Mouse (Mus musculus): ENCODE data around the gene Myo1d.

Gene Myo1d

DNA sequence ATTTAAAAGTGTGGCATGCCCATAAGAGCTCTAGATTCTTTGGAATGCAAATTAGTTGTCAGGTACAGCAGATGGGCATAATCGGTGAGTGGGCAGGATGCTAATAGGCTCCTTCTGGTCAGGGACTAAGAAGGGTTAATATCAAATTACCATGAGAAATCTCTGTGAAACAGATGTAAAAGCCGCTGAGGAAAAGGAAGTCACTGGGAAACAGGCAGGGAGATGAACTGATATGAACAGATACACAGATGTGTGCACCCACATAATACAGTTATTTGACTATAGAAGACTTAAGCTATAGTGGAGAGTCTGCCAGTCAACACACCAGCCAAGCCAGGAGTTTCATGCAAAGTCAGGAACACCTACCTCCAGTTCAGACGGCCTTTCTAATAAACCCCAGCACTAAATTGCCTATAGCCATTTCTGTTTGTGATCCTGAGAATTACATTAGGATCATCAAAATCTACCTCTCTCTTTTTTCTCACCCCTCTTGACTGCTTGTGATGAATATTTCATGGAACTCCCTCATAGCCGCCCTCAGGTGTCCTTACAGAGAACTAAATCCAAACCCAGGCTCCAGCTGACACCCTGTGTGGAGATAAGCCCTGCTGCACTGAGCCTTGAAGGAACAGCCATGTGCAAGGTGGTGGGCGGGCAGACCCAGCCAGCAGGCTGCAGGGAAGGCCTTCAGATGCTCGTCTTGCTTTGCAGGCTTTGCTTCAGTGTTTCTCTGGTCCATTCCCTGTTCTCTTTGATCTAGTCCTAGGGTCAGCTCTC is 164.7 kb downstream of the Myo1d start:
- no peak for DNase-seq (ENCODE audit: low spot score in 2 of 2)

DNA sequence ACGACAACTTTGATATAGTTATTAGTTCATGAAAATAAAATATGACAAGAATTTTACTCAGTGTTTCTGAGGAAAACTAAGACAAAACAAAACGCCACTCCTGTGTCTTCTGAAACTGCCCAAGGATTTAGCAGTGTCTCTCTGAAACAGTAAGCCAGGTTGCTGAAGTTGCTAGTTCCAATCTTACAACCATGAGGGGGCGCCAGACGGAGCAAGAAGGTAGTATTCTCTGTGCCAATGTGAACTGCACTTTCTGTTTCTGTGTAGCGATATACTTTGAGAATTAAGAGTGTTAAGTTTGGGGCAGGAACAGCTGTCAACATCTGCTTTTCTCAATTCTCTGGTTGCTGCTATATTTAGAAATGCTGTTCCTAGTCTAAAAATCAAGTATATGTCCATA is 165.4 kb downstream of the Myo1d start:
- DNase-seq (ENCODE audit: low spot score in 2 of 2) = peak in 1 of 2 experiments; percentile 45

DNA sequence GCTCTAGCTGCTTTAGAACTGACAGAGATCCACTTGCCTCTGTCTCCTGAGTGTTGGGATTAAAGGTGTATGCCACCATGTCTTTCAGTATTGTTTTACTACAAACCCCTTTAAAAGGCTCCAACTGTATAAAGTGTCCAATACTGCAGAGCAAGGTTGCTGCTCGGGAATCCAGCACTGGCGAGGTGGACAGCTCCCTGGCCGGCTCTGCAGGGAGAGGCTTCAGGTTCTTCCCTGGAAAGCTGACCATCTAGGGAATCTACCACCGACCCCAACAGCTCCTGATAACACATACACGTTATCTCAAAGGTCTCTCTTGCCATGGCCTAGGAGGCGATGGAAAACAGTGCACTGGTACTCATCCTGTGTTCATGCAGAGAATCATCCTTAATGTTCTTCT is 166.3 kb downstream of the Myo1d start:
- no peak for DNase-seq (ENCODE audit: low spot score in 2 of 2)

DNA sequence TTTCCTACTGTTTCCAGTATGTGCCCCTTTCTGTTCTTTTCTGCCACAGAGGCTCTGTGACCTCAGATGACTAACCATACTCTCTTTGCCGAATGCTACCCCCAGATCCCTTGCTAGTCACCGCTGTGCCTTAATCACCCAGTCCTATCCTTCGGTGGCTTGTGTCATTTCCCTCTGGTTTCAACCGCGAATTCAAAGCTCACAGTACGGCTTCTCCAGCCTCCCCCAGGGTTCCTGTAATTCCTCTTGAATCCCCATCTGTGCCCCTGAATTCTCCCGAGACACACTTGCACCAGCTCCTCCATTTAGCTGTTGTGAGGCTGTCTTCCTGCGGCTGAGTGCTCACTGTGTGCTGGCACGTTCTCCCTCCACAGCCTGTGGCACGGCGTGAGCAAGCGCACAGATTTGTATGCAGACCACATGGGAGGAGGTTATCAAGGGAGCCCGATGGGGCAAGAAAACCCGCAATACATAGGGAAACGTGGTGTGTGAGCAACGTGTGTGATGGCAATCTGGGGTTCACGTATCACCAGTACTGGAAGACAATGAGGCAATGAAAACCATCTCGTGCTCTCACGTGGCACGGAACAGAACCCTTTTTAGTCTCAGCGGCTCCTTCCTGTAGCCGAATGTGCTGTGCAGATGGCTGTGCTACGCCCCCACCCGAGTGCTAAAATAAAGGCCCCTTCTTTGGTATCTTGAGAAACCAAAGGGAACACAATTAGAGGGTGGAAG is 177.0 kb downstream of the Myo1d start:
- peak; percentile 70 to 84 for DNase-seq (ENCODE audit: low spot score in 2 of 2)

DNA sequence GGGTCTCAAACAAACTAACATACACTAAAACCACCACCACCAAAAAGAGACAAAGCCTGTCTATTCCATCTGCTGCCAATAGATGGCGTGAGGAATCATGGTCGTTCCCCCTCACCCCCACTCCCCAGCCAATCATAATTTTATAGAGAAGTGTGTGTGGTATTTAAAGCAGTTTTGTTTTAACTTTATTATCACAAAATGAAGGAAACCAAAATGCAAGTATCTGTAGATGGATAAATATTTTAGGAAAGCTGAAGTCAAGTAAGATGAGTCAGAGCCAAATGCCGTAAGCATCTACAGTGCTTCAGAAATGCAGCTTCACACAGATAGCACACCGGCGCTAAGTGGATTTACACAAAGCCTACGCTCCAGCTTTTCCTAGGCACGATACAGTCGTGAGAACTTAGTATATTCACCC is 177.8 kb downstream of the Myo1d start:
- peak in 1 of 2 experiments; percentile 36 for DNase-seq (ENCODE audit: low spot score in 2 of 2)

DNA sequence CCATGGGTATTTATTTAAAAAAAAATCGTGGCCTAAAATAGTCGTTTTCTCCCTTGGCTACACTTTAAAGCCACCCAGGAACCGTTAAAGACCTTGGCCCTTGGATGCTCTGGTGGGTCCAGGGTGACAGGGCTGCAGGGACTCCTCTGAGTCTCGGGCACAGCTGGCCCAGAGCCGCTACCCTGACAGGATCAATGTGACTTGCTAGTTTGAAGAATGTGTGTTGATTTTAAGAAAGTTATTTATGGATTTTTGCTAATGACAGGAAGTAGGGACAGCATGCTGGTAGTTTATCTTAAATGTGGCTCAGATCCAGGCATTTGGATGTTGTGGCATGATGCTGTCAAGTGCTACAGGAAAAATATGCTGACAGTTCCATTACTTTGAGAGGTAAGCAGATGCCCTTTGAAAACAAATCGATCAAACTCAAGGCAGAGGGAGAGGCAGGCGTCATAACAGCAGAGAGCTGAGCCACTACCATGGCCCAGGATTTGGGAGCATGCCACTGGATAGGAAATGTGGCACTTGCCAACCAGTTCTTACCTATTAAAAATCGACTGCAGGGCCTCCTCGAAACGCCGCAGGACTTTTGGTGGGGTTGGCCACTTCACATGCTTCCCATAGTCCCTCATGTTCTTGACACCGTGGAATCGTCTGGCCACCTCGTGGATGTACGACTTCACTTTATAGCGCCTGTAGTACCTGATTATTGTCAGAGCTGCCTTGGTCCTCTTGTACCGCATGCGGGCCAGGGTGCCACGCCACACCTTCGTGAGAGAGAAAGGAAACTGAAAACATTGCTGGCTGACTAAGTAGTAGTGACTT is 178.6 kb downstream of the Myo1d start:
- no peak for DNase-seq (ENCODE audit: low spot score in 2 of 2)

DNA sequence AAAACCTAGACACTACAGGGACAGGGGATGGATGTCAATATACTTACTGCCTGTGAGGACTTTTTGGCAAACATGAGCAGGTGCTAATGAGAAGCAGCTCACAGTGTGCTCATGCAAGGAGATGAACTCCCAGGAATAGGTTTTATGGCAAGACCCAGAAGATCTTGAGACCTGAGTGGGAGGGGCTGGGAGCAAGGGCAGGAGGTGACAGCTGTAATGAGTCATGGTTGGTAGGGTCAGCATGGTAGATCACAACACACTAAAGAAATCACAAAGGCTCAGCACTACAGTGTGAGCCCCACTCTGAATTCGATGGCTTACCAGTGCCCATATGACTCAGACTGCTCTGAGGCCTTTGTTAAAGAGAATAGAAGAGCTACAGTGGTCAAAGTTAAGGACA is 184.3 kb downstream of the Myo1d start:
- DNase-seq (ENCODE audit: low spot score in 2 of 2) = no peak

DNA sequence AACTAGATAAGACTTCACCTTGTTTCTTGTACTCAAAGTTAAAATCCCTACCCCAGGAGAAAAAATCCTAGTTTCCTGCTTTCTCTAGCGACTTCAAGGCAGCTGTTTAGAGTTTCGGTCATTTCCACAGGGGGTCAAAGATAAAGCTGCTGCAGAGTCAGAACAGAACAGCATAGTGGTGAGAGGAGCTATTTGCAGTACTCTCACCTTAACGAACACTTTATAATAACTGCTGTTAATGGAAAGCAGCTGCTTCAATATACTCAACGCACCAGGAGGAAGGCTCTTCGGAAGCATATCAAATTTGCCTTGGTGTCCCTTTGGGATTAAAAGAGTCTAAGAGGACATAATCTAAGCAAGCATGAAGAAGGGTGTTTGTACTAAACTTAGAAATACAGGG is 190.4 kb downstream of the Myo1d start:
- no peak for DNase-seq (ENCODE audit: low spot score in 2 of 2)

DNA sequence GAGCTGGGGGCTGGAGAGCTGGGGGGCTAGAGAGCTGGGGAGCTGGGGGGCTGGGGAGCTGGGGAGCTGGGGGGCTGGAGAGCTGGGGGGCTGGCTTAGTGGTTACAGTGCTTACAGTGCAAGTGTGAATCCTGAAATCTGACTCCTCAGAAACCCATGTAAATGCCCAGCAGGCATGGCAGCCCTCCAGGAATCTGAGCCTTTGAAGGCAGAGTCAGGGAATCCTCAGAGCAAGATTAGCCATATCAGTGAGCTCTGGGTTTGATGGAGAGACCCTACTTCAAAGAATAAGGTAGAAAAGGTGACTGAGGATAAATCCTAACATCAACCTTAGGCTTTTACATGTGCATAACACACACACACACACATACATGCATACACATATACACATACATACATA is 194.1 kb downstream of the Myo1d start:
- DNase-seq (ENCODE audit: low spot score in 2 of 2) = no peak

DNA sequence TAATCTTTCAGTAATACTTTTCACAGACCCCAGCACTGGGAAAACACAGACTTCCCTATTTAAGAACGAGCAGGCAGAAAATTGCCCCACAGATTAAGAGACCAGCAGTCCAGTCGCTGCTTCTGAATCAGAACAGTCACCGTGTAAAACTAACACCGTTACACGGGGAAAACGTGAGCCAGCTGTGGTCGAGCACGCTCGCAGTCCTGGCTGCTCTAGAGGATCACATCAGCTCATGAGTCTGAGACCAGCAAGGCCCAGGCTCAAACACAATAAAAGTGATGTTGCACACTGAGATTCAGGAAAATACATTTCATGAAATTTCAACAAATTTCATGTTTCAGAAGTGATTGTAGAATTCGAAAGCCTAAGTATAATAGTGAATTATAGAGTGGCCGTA is 194.6 kb downstream of the Myo1d start:
- no peak for DNase-seq (ENCODE audit: low spot score in 2 of 2)

DNA sequence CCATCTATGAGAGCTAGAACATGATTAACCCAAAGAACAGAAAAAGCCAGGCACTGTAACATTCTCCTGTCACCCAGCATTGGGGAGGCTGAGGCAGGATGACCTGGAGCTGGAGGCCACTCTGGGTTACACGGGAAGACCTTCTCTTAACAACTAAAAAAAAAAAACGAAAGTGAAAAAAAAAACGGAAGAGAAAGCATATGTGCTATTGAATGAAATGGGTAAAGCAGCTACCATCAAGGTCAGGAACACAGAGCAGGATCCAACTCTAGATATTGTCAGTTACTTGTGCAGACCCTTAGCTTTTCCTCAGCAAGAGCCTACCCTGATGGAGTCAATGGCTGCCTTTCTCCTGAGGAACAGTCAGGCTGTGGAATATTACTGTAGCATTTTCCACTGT is 199.3 kb downstream of the Myo1d start:
- no peak for DNase-seq (ENCODE audit: low spot score in 2 of 2)

DNA sequence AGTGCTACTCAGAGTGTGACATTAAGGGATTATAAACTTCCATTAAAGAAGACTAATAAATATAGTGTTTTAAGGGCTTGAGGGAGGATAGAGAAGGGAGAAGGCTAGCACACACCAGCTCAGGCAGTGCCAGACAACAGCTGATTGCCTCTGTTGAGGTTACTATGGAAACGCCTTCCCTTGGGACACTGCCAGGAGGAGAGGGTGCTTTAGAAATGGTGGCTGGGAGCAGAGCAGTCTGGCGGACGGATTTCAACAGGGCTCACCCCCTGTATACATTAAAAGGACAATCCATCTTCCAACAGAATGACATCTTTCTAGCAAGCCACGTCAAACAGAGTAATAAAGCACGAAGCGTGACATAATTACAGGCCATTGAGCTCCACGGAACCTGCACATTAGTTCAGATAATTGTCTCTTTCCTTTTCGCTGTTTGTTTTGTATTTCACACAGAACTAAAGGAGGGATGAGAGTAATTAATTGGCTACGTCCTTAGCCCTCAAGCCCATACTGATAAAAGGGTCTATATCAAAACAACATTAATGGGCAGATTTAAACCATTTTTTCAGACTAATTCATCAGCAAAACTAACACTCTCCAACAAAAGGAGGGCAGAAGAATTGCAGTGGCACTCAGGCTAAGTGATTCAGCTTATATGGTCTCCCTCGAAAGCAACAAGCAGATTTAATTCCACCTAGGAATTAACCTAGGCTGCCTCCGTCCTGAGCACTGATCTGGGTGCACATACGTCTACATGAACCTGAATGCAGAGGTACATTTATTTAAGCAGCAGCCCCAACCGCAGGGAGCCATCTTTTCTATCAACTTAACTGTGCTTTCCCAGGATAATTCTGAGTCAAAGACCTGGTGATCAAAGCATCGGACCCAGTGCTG is 201.8 kb downstream of the Myo1d start:
- DNase-seq (ENCODE audit: low spot score in 2 of 2) = peak; percentile 81 to 86

DNA sequence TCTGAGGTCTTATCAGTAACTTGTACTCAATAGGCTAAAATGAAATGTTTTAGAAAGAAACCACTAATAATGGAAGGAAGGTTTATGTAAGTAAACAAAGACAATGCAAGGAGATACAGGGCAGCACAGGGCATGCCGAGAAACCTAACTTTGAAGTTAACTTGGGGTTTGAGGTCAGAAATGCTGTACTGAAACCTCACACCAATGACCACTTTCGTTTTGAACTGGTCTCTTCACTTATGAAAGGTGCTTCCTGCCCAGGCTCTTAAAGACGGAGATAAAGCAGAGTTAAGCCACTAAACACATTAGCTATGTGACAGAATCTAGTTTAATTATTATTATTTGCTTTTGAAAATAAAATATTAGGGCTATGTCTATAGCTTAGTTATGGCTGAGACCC is 204.0 kb downstream of the Myo1d start:
- no peak for DNase-seq (ENCODE audit: low spot score in 2 of 2)

DNA sequence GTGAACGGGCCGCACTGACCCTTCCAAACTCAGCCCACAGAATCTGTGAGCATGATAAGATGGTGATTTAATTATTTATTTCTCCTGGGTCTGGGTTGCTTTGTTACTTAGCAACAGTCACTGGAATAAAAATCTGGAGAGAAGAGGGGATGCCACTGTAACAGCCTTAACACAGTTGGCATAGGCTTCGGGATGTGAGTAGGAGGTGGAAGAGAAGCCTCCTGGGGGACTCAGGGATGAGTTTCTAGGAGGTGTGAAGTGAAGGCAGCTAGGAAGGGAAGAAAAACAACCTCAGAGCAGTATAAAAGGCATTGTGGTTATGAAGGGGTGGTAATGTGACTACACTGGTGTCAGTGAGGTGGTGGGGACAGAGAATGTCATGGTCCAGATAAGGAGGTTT is 213.5 kb downstream of the Myo1d start:
- DNase-seq (ENCODE audit: low spot score in 2 of 2) = peak in 1 of 2 experiments; percentile 42

DNA sequence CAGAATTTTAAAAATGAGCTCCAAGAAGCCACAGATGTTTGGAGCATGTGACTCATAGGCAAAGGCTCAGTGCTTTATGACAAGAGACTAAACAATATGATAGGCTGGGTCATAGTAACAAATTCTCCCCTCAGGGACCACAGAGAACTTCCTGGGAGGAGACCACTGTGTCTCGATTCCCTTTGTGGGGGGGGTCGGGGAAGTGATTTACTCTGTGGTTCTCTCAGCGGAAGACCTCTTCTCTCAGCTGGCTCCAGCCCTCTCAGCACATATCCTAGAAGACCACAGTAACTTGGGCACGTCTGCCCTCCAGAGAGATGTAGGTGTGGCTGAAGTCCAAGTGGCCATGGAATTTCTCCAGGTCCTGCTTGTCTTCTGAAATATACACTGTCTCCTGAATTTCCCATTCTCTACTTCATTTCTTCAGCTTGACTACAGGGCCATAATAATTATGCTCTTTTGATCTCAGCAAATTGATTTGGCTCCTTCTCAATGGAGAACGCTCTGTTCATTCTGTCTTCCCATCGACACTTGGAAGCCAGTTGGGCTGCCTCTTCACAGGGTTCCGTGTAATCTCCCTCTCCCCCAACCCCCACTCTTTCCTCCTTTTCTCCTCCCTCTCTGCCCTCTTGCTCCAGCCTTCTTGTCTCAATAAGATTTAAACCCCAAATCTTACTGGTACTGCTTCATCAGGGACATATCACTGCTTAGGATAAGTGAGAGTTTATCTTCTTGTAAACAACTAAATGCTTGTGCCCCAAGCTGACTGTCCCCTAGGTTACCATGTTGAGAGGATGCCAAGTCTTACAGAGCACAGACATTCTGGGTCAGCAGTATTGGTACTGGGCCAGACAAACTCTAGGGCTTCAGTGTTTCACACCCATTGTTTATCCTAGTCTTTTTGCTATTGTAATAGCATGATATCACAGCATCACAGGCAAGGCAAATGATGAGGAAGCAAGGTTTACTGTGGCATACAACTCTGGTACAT is 214.6 kb downstream of the Myo1d start:
- DNase-seq (ENCODE audit: low spot score in 2 of 2) = no peak

DNA sequence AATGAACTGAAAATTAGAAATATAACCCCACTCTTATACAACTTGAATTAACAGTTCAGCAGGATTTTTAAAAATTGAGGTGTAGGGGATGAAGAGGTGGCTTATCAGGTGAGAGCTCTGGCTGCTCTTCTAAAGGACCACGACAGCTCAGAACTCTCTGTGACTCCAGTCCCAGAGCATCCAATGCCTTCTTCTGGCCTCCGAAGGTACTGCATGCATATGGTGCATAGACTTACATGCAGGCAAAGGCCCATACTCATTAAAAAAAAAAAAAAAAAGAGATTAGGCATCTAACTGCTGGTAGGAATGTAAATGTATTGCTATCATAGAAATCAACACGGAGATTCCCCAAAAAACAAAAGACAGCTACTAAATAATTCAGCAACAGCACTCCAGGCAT is 217.3 kb downstream of the Myo1d start:
- no peak for DNase-seq (ENCODE audit: low spot score in 2 of 2)

DNA sequence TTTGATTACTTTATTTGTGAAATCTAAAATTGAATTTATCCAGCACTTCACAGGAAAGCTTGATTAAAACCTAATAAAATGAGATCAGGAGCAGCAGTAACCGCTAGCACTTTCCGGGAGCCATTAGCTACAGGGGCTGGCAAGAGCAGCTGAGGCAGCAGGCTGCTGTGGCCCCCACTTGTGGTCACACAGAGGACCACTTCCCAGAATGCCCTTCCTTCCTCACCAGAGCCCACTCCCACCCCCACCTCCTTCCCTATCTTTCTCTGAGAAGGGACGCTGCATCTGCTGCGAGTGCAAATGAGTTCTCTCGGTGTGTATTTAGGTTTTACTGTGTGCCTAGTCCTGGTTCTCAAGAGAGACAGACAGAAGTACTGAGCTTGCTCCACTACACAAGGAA is 219.1 kb downstream of the Myo1d start:
- no peak for DNase-seq (ENCODE audit: low spot score in 2 of 2)

DNA sequence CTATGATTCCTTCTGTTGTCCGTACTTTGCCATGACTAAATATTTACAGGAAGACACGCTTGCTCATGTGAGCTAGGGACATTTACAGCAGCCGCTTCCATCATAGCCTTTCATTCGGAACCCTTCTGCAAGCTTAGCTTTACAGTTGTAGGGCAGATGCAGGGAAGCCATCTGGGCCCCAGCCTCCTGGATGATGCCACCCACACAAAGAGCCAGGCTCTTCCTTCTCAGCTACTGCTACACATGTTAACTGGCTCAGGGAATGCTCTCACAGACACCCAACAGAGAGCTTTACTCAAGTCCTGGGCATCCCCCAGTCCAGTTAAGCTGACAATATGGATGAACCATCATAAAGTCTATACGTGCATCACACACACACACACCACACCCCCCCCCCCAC is 224.4 kb downstream of the Myo1d start:
- no peak for DNase-seq (ENCODE audit: low spot score in 2 of 2)

DNA sequence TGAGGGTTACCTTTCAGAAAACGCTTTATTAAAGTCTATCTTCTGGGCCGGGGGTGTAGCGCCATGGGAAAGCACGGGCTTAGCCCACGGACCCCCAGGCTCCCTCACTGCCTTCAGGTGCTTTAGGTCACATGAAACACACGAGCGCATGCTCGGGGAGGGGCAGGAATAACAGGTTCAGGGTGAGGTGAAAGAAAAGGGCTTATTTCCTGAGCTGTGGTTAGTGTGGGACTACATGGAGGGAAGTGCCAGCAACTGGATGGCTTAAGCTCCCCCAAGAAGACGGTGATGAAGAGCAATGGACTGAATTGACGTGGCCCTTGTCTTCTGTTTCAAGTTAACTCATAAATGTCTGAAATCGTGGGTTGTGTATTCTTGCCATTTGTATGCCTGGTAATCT is 226.8 kb downstream of the Myo1d start:
- no peak for DNase-seq (ENCODE audit: low spot score in 2 of 2)

DNA sequence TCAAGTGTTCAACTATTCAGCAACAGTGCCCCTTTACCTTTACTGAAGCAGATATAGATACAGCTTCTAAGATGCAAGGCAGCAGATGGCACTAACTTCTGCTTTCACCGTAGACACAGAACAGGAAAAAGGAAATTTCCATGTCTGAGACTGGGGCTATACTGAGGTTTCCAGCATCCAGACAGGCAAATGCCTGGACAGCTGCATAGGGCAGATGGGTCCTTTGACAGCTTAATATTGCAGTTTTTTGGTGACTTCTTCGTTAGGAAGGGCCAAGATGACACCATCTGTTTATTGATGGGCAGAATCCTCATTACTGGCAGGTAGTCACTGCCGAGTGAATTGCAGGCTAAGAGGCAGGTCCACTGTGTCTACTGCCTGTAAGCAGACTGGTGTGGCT is 228.2 kb downstream of the Myo1d start:
- no peak for DNase-seq (ENCODE audit: low spot score in 2 of 2)

All from frontal cortex, postnatal 10 days (tissue).